ENCODE assay signal across 29 mouse cellular contexts in the genomic region with DNA sequence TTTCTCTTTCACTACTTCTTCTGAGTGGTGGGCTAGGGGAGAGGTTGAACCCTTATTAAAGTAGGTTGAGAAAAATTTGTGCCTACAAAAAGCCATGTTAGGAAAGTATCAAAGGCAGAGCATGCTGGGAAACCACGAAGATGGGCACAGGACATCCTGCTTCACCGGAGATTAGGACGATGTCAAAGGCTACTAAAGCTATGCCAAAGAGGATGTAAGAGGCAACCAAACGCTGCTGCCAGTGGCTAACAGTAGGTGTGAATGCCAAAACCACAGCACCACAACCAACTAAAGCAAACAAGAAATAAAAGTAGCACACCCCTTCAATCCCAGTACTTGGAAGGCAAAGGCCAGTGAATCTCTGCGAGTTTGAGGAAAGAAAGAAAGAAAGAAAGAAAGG. TPM values are rescaled to one million over a fixed set of nuclear protein-coding genes. Genes with fewer than 3 reads are reported as not detected.
A peak's percentile ranks its signal among the peaks of the same experiment; 100 is the strongest.
DNase-seq lines count a peak whose midpoint lies in the region; ATAC-seq lines count a peak whose summit lies in the region.
"Had no signal": no experiment of that assay in that cellular context is flagged by ENCODE, and none has a peak within 500 bp of the region (broad histone marks: within the 10 kb centered on the region; RNA-seq: fewer than 3 reads in every experiment).

No protein-coding gene starts in this region.

- no peak overlapping the region for H3K4me2 ChIP-seq in kidney, embryonic 14.5 days (replicated peaks; ENCODE audit: low read depth, low read length)
- H3K4me2 ChIP-seq: embryonic facial prominence, embryonic 15.5 days; forebrain, embryonic 13.5 days; heart, embryonic 11.5 days; hindbrain, embryonic 14.5 days; limb, embryonic 12.5 days; liver, embryonic 12.5 days had no signal

- ATAC-seq in granulocyte monocyte progenitor cell, adult 5-6 weeks (replicated peaks; ENCODE audit: poor library complexity, severe bottlenecking) = 0 out of 2 replicates have a peak, but pooled peaks have one; percentile 20
- no peak for ATAC-seq in kidney, embryonic 14.5 days (ENCODE audit: low FRiP score, low TSS enrichment)
- ATAC-seq: forebrain, embryonic 13.5 days; liver, embryonic 12.5 days; liver, postnatal 0 days; Patski had no signal

- 92% methylated on average over 5 of the region's 5 CpGs for WGBS in kidney, embryonic 14.5 days

- peaks cover 43% of the 10 kb centered on the region for H3K4me1 ChIP-seq in megakaryocyte, embryonic 14.5 days
- no peaks in the 10 kb centered on the region for H3K4me1 ChIP-seq in kidney, embryonic 14.5 days (ENCODE audit: control insufficient read depth, insufficient read depth, low read length)
- H3K4me1 ChIP-seq: embryonic facial prominence, embryonic 10.5 days; embryonic facial prominence, embryonic 15.5 days; forebrain, embryonic 13.5 days; limb, embryonic 12.5 days; midbrain, embryonic 10.5 days had no signal

- no peaks in the 10 kb centered on the region for H3K9me3 ChIP-seq in megakaryocyte, embryonic 14.5 days
- H3K9me3 ChIP-seq in kidney, embryonic 14.5 days (ENCODE audit: control insufficient read depth, low read length) = no peaks in the 10 kb centered on the region
- H3K9me3 ChIP-seq: embryonic facial prominence, embryonic 10.5 days; embryonic facial prominence, embryonic 15.5 days; forebrain, embryonic 13.5 days; G1E; limb, embryonic 12.5 days; liver, embryonic 12.5 days; midbrain, embryonic 10.5 days had no signal

- H3K36me3 ChIP-seq in megakaryocyte, embryonic 14.5 days (replicated peaks; ENCODE audit: low read length) = peaks cover 94% of the 10 kb centered on the region
- H3K36me3 ChIP-seq in kidney, embryonic 14.5 days (ENCODE audit: control insufficient read depth, insufficient read depth, low read length) = peaks cover 72% of the 10 kb centered on the region

- no peak overlapping the region for H3K27ac ChIP-seq in kidney, embryonic 14.5 days (ENCODE audit: low read depth, low read length)
- H3K27ac ChIP-seq: embryonic facial prominence, embryonic 10.5 days; embryonic facial prominence, embryonic 15.5 days; forebrain, embryonic 13.5 days; hindbrain, embryonic 14.5 days; layer of hippocampus, adult 2 months; left cerebral cortex, adult 2 months; limb, embryonic 12.5 days; liver, embryonic 12.5 days; midbrain, embryonic 10.5 days had no signal

- DNase-seq in 3T3-L1 (ENCODE audit: low read depth, low spot score) = peak; percentile 15
- peak; percentile 34 for DNase-seq in CD4-positive helper T cell, adult 2 months (ENCODE audit: low read depth, low spot score)
- DNase-seq in thymus, postnatal 4 days = no peak
- no peak for DNase-seq in right cerebral cortex, adult 18-20 months
- DNase-seq: adrenal gland, adult 2 months; adrenal gland, postnatal 36 days; cerebellum, adult 18-20 months; cerebellum, postnatal 10 days; heart, postnatal 4 days; kidney, adult 18-20 months; liver, postnatal 0 days; lung, postnatal 4 days; right cerebral cortex, postnatal 14 days; thymus, postnatal 14 days had no signal

- no peaks in the 10 kb centered on the region for H3K27me3 ChIP-seq in megakaryocyte, embryonic 14.5 days (replicated peaks)
- no peaks in the 10 kb centered on the region for H3K27me3 ChIP-seq in kidney, embryonic 14.5 days (ENCODE audit: control insufficient read depth, insufficient read depth, low read length)
- H3K27me3 ChIP-seq: embryonic facial prominence, embryonic 15.5 days; forebrain, embryonic 13.5 days; limb, embryonic 12.5 days; liver, embryonic 12.5 days; Patski had no signal

- H3K4me3 ChIP-seq in megakaryocyte, embryonic 14.5 days (replicated peaks) = peak overlapping the region; percentile 23
- no peak overlapping the region for H3K4me3 ChIP-seq in kidney, embryonic 14.5 days (ENCODE audit: low read length)
- H3K4me3 ChIP-seq: embryonic facial prominence, embryonic 10.5 days; embryonic facial prominence, embryonic 15.5 days; forebrain, embryonic 13.5 days; layer of hippocampus, adult 2 months; left cerebral cortex, adult 2 months; limb, embryonic 12.5 days; liver, embryonic 12.5 days; midbrain, embryonic 10.5 days had no signal

- H3K9ac ChIP-seq in kidney, embryonic 14.5 days (ENCODE audit: low read depth, low read length) = no peak overlapping the region
- H3K9ac ChIP-seq: embryonic facial prominence, embryonic 15.5 days; forebrain, embryonic 13.5 days; hindbrain, embryonic 14.5 days; limb, embryonic 12.5 days; liver, embryonic 12.5 days; liver, postnatal 0 days had no signal

RNA-seq across cellular contexts. Expression of gene Tgds, which starts 8.4 kb away (rescaled TPM):
- 14.2 and 34.4 TPM in 2 replicates for total RNA-seq in granulocyte monocyte progenitor cell, adult 5-6 weeks (2014; fragmentation: Nextera tagmentation)
- total RNA-seq in granulocyte monocyte progenitor cell, adult 5-6 weeks (2017) = 18.0 and 31.4 TPM in 2 replicates
- polyA plus RNA-seq in megakaryocyte, embryonic 14.5 days (2012; ENCODE audit: insufficient read depth, low replicate concordance) = 5.5 TPM in 1 of 2 replicates, not detected in the other
- 33.0 and 35.3 TPM in 2 replicates for polyA plus RNA-seq in kidney, embryonic 14.5 days (2014; fragmentation: Nextera tagmentation; extraction: Ambion mirVana)

RNA-seq across cellular contexts. Expression of gene Gpr180, which starts 12.8 kb away (rescaled TPM):
- 15.0 and 29.7 TPM in 2 replicates for total RNA-seq in granulocyte monocyte progenitor cell, adult 5-6 weeks (2014; fragmentation: Nextera tagmentation)
- total RNA-seq in granulocyte monocyte progenitor cell, adult 5-6 weeks (2017) = 10.3 and 12.7 TPM in 2 replicates
- 3.0 and 3.2 TPM in 2 replicates for polyA plus RNA-seq in megakaryocyte, embryonic 14.5 days (2012; ENCODE audit: insufficient read depth, low replicate concordance)
- 41.3 and 55.5 TPM in 2 replicates for polyA plus RNA-seq in kidney, embryonic 14.5 days (2014; fragmentation: Nextera tagmentation; extraction: Ambion mirVana)

Comparison
In these comparisons a context has a peak if more than half of its experiments do, and no peak if none do; other contexts are left out.
1. DNase-seq: peak in 3T3-L1 (single experiment) and CD4-positive helper T cell, adult 2 months (single experiment); none in thymus, postnatal 4 days (single experiment) and right cerebral cortex, adult 18-20 months (single experiment).
2. RNA of gene Gpr180, which starts 12.8 kb away (polyA plus RNA-seq): 41.3 to 55.5 TPM in kidney, embryonic 14.5 days; 3.0 to 3.2 TPM in megakaryocyte, embryonic 14.5 days; every median in the first group is over 10 times any median in the second.